Mouse (Mus musculus): Measurements from ENCODE around the gene 1700018F24Rik.

The 1700018F24Rik gene

DNA sequence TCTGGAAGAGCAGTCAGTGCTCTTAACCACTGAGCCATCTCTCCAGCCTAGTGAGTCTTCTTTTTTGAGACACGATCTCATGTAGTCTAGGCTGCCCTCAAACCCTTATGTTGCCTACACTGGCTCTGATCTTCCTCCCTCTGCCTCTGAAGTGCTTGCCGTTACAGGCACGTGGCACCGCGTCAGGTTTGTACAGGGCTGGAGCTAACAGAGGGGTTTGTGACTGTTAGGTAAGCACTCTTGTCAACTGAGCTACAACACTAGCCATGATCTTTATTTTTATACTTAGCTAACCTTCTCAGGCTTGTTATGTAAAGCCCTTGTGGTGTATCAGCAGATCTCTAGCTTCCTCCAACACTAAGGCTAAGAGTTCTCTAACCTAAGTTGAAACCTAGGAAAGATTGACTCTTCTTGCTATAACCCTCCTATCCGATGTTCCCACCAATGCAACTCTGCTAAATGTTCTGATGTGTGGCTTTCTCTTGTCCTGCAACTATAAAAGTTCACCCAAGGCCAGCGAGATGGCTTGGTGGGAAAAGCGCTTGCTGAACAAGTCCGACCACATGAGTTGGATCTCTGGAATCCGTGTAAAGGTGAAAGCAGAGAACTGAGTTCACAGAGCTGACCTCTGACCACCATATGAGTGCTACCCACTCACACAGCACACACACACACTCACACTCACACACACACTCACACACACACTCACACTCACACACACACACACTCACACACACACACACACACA lies 39.2 kb downstream of the 1700018F24Rik start:
- in situ Hi-C loops (cut with MboI, MseI), result loop anchor here in 1 of 2 experiments (5.0 kb wide), 1 partner anchor 95 kb away; no protein-coding TSS in a partner anchor

GRCm38 (mm10) chr5:145083201-145083600 lies 40.4 kb downstream of the 1700018F24Rik start:
- in situ Hi-C loops (cut with MboI, MseI), result loop anchor here in 1 of 2 experiments (5.0 kb wide), 1 partner anchor 96 kb away; no protein-coding TSS in a partner anchor

DNA sequence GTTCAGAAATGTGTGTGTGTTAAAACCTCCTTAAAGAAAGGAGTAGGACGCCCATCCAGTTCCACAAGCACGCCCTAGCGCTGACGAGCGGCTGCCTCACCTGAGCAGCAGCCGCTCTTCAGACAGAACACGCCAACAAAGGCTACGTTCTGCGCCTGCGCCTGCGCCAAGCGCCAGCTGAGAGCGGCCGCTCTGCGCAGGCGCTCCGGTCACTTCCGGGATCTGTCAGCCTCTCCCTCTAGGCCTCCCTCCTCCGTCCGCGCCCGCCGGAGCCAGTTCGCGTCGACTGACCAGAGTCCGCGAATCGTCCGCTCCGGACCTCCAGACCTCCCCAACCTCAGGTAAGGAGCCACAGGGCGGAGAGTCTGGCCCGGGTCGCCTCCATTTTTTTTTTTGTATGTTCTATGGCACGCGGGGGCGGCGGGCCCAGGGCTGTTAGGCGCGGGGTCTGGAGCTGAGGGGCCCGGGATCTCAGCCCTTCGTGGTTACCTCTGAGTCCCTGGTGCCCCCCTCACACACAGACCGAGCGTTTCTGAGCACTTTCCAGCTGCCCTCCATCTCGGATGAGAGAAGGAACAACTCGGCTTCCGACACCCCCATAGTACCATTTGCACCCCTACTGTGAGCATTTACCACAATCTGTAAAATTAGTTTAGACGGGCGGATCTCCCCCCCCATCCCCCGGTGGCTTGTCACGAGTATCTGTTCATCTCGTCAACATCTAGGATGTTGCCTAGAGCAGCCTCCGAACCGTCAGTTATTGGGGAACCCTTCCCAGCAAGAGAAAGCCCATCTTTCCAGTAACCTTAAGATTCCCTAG lies 41.1 kb downstream of the 1700018F24Rik start, which contains the start of the genes Arpc1a and Kpna7:
TSS of gene Arpc1a (plus strand) at position 199 of the 820 bp plus-strand sequence.
TSS of gene Kpna7 (minus strand) at position 399 of the 820 bp plus-strand sequence.
- in situ Hi-C loops (cut with MboI, MseI), result loop anchor here in 1 of 2 experiments (5.0 kb wide), 1 partner anchor 97 kb away; no protein-coding TSS in a partner anchor

GRCm38 (mm10) chr5:145084822-145085221 lies 42.0 kb downstream of the 1700018F24Rik start:
- in situ Hi-C loops (cut with MboI, MseI), result loop anchor here in 1 of 2 experiments (5.0 kb wide), 1 partner anchor 98 kb away; no protein-coding TSS in a partner anchor

- in situ Hi-C loops (cut with MboI, MseI), result no loop called here
These were observed 45.4 kb downstream of the 1700018F24Rik start for GRCm38 (mm10) chr5:145088186-145088585.

DNA sequence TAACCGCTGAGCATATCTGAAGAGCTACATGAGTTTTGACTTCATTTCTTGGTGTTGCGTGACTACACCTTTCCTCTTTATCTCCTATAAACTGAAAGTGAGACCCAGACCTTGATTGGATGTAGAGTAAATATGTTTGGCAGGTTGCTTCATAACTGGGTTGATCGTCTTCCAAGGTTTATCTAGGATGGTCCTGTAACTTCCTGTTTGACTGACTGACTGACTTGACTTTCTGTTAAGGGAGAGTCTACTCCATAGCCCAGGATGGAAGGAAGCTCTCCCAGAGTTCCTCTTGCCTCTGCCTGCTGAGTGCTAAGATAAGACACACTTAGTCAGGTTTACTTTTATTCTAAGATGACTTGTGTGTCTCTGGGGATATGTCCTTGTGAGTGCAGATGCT lies 47.1 kb downstream of the 1700018F24Rik start:
- in situ Hi-C loops (cut with MboI, MseI), result no loop called here

Measured in T-helper 17 cell (primary cell).